In genomic region chr17:49614577-49615235, GRCm38 (mm10) we compare ENCODE assay signal across 8 mouse cellular contexts. TPM values are rescaled to one million over a fixed set of nuclear protein-coding genes. Genes with fewer than 3 reads are reported as not detected.
A peak's percentile ranks its signal among the peaks of the same experiment; 100 is the strongest.
DNase-seq lines count a peak whose midpoint lies in the region; ATAC-seq and TF ChIP-seq lines count a peak whose summit lies in the region.

TSS of gene Kif6 (plus strand) at chr17:49615136.

- DNase-seq in NIH3T3 (ENCODE audit: low read depth), result peak; percentile 96
- DNase-seq in cerebellum, adult 9-11 months, result peak; percentile 87
- peak; percentile 82 to 83 for DNase-seq in frontal cortex, postnatal 10 days (ENCODE audit: low spot score in 2 of 2)
- peak; percentile 81 to 91 for DNase-seq in layer of hippocampus, adult 2 months (ENCODE audit: low spot score in 2 of 2)
- DNase-seq in liver, postnatal 0 days, result peak; percentile 50
- DNase-seq in ovary, postnatal 10 days (ENCODE audit: low spot score), result peak; percentile 52
- peak; percentile 49 for DNase-seq in thymus, postnatal 4 days

- no peaks in the 10 kb centered on the region for H3K36me3 ChIP-seq in liver, postnatal 0 days (replicated peaks; ENCODE audit: insufficient read depth, low read length)

- TF ChIP-seq CTCF in layer of hippocampus, adult 2 months (conservative IDR thresholded peaks at IDR 0.05), result no peak
- TF ChIP-seq CTCF in liver, postnatal 0 days (IDR thresholded peaks at IDR 0.05; ENCODE audit: low read depth), result no peak

- WGBS in liver, postnatal 0 days (ENCODE audit: insufficient replicate concordance), result 1% methylated on average over 27 of the region's 27 CpGs

- peaks cover 6% of the 10 kb centered on the region for H3K4me1 ChIP-seq in liver, postnatal 0 days (ENCODE audit: insufficient read depth)

- peak within 1 kb of the TSS; percentile 75 for H3K4me3 ChIP-seq in layer of hippocampus, adult 2 months
- peak within 1 kb of the TSS; percentile 43 for H3K4me3 ChIP-seq in liver, postnatal 0 days (ENCODE audit: low read depth, low read length)

- H3K27ac ChIP-seq in layer of hippocampus, adult 2 months, result peak within 1 kb of the TSS; percentile 75
- H3K27ac ChIP-seq in liver, postnatal 0 days (ENCODE audit: low read depth), result no peak within 1 kb of the TSS

- no peak within 1 kb of the TSS for H3K9ac ChIP-seq in liver, postnatal 0 days (replicated peaks)

- no peak for TF ChIP-seq EP300 in liver, postnatal 0 days (IDR thresholded peaks at IDR 0.05; ENCODE audit: low read depth)

- ATAC-seq in hematopoietic stem cell, adult 5-6 weeks (replicated peaks in 1 of 2; ENCODE audit: insufficient read depth in 1 of 2, low FRiP score in 2 of 2, low TSS enrichment in 1 of 2, low read depth in 1 of 2, poor library complexity in 2 of 2, severe bottlenecking in 2 of 2), result peak; percentile 78 to 87
- ATAC-seq in liver, postnatal 0 days, result peak; percentile 74

- 0 out of 2 replicates have a peak, but pooled peaks cover 3% of the 10 kb centered on the region for H3K27me3 ChIP-seq in liver, postnatal 0 days (ENCODE audit: insufficient read depth, low read length)

- H3K4me2 ChIP-seq in liver, postnatal 0 days (ENCODE audit: low read depth, low read length), result peak within 1 kb of the TSS; percentile 75

- no peaks in the 10 kb centered on the region for H3K9me3 ChIP-seq in liver, postnatal 0 days (ENCODE audit: low read length)

RNA-seq across cellular contexts. Expression of gene Kif6, which starts in this region (rescaled TPM):
- 1.1 and 3.7 TPM in 2 replicates for total RNA-seq in hematopoietic stem cell, adult 5-6 weeks (2017)
- 1 to 10 TPM; 5.0 to 6.1 TPM for total RNA-seq in layer of hippocampus, adult 2 months (2021)
- not detected in 2 replicates for polyA plus RNA-seq in liver, postnatal 0 days (2015; fragmentation: Nextera tagmentation; extraction: Ambion mirVana)

Comparison
In these comparisons a context has a peak if more than half of its experiments do, and no peak if none do; other contexts are left out.
1. Peak in DNase-seq, ATAC-seq, H3K4me3 ChIP-seq and H3K4me2 ChIP-seq in liver, postnatal 0 days; RNA of the gene not detected or under 1 TPM.